Mouse (Mus musculus) heart, embryonic 14.5 days (tissue): ENCODE data around the gene Klhl36. TPM values are rescaled to one million over a fixed set of nuclear protein-coding genes. Genes with fewer than 3 reads are reported as not detected.
A peak's percentile ranks its signal among the peaks of the same experiment; 100 is the strongest.

Experiments used
- ATAC-seq: fragments of 200-750 bp; cut with Nextera tagmentation; 2 replicates; pipeline ENCODE4 v1.8.0; 2017; ENCODE audit warnings: low read depth, moderate TSS enrichment; ENCODE audit not compliant: insufficient number of reproducible peaks, insufficient read depth, low FRiP score
- H3K27ac ChIP-seq, 2 experiments: fragments of 200-500 bp in 1 of 2; fragments of 300-500 bp in 1 of 2; sonication (generic) in 1 of 2; replicated peaks in 1 of 2; 2 replicates each; pipeline ENCODE4 v1.5.1; 2012 to 2014; ENCODE audit warnings: low read depth in 2 of 2, low read length in 2 of 2, control low read depth in 1 of 2, mild to moderate bottlenecking in 1 of 2, mixed read lengths in 1 of 2; ENCODE audit not compliant: control insufficient read depth in 1 of 2, insufficient read depth in 1 of 2
- H3K27me3 ChIP-seq: fragments of 300-500 bp; sonication (generic); 2 replicates; pipeline ENCODE4 v1.6.1; 2014; ENCODE audit warnings: mild to moderate bottlenecking, low read length, control low read depth; ENCODE audit not compliant: control insufficient read depth, insufficient read depth
- H3K36me3 ChIP-seq: fragments of 300-500 bp; sonication (generic); 2 replicates; pipeline ENCODE4 v1.6.1; 2014; ENCODE audit warnings: mild to moderate bottlenecking, control low read depth, low read length, mixed read lengths; ENCODE audit not compliant: control insufficient read depth, insufficient read depth
- H3K4me1 ChIP-seq, 2 experiments: fragments of 200-500 bp in 1 of 2; fragments of 300-500 bp in 1 of 2; sonication (generic) in 1 of 2; 2 replicates each; pipeline ENCODE4 v1.6.1; 2012 to 2014; ENCODE audit warnings: low read length in 2 of 2, control low read depth in 1 of 2, mixed read lengths in 1 of 2; ENCODE audit not compliant: control insufficient read depth in 2 of 2, insufficient read depth in 2 of 2
- H3K4me2 ChIP-seq: fragments of 300-500 bp; sonication (generic); 2 replicates; pipeline ENCODE4 v1.6.1; 2014; ENCODE audit warnings: mild to moderate bottlenecking, low read length
- H3K4me3 ChIP-seq, 2 experiments: fragments of 200-500 bp in 1 of 2; fragments of 300-500 bp in 1 of 2; sonication (generic) in 1 of 2; 2 replicates each; pipeline ENCODE4 v1.5.1; 2012 to 2014; ENCODE audit warnings: low read length in 2 of 2, mild to moderate bottlenecking in 2 of 2, control low read depth in 1 of 2, low read depth in 1 of 2, moderate library complexity in 1 of 2; ENCODE audit not compliant: control insufficient read depth in 1 of 2, insufficient read depth in 1 of 2
- H3K9ac ChIP-seq: fragments of 300-500 bp; sonication (generic); 2 replicates; pipeline ENCODE4 v1.6.1; 2014; ENCODE audit warnings: mild to moderate bottlenecking, low read length
- H3K9me3 ChIP-seq: fragments of 300-500 bp; sonication (generic); 2 replicates; pipeline ENCODE4 v1.6.1; 2016; ENCODE audit warnings: low read length, control low read depth; ENCODE audit not compliant: control insufficient read depth
- WGBS: fragments of 180-500 bp; shearing (Covaris S2); extraction: QIAGEN DNeasy Blood & Tissue Kit; methylation state at CpG from one replicate; pipeline ENCODE4 v1.1.7; 2014; 5-methylcytosine and 5-hydroxymethylcytosine counted together
- polyA plus RNA-seq: library from polyadenylated mRNA; unstranded; fragments of >200 nt; fragmentation: Nextera tagmentation; extraction: Ambion mirVana; gene quantifications from 2 replicates; pipeline ENCODE4 v1.2.1, GENCODE M21; 2014

Gene Klhl36
- polyA plus RNA-seq, 1 experiment from 2014 or later, result 10.6 TPM

DNA sequence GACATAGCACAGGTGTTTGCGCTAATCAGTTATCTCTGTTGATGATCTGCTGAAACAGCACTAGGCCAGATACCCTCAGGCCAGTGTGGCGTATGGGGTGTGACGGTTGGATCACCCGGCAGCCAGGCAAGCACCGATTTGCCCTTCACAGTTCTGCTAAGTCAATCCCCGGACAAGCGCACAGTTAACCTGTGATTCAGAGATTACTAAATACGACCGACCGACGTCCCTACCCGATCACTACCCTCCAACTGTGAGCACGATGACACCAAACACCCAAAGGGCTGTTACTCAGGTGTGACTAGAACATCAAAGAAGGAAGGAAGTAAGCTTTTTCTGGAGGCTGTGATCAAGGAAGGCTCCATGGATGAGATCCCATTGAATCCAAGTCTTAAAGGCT, 32.6 kb upstream of the Klhl36 start:
- H3K9me3 ChIP-seq, result no peaks in the 10 kb centered on the region
- H3K27me3 ChIP-seq, result no peaks in the 10 kb centered on the region
- H3K4me1 ChIP-seq, result peaks cover 41 to 62% of the 10 kb centered on the region in 2 experiments
- 92% methylated on average over 13 of the region's 13 CpGs for WGBS
- no peaks in the 10 kb centered on the region for H3K36me3 ChIP-seq
- no peak overlapping the region for H3K27ac ChIP-seq
- H3K4me3 ChIP-seq, result no peak overlapping the region
- no peak overlapping the region for H3K4me2 ChIP-seq
- no peak for ATAC-seq
- H3K9ac ChIP-seq, result no peak overlapping the region

DNA sequence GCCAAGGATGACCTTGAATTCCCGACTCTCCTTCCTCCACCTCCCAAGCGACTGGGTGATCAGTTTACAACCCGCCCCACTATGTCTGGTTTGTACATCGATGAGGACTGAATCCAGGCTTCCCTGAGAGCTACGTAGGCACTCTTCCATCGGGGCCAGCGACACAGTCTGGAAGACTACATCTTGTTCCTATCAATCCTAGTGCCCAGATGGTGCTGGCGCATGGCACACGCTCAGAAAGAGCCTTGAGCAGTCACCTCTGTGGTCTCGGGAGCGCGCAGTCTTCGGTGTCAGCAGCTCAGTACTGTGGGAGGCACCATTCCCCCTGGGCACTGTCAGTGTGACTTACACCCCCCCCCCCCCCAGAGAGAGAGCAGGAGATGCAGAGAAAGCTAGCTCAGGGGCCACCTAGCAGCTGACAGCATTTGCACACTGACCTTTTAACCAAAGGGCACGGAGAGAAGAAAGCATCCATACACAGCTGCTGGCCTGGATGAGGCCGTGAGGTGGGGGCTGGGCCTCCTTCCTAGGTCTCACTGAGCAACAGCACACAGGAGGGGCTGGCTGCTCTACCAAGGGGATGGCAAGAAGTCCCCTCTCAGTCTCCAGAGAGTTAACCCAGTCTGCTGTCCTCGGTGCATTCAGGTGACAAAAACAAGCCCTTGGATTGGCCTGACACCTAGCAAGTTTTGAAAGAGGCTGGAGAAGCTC, 32.0 kb upstream of the Klhl36 start:
- no peaks in the 10 kb centered on the region for H3K36me3 ChIP-seq
- WGBS, result 76% methylated on average over 16 of the region's 16 CpGs
- H3K27ac ChIP-seq, result no peak overlapping the region
- no peak for ATAC-seq
- no peaks in the 10 kb centered on the region for H3K9me3 ChIP-seq
- peaks cover 41 to 61% of the 10 kb centered on the region in 2 experiments for H3K4me1 ChIP-seq
- no peak overlapping the region for H3K9ac ChIP-seq
- no peaks in the 10 kb centered on the region for H3K27me3 ChIP-seq
- H3K4me3 ChIP-seq, result no peak overlapping the region
- no peak overlapping the region for H3K4me2 ChIP-seq

DNA sequence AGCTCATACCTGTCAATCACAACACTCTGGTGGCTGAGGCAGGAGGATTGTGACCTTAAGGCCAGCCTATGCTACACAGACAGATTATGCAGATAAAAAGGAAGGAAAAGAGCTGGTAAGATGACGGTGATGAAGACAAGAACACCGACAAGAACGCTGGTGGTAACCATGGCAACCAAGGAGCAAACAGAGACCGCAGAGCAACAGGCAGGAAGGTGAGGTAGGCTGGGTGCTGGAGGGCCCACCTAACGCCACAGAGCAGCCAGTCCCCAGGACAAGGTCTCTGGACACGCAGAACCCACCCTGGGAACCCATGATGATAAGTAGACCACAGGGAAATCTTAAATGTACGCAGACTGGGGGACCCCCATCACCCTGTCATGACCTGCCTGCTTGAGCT, 31.5 kb upstream of the Klhl36 start:
- Histone ChIP-seq H3K27ac (no peak overlapping the region), H3K27me3 (no peaks in the 10 kb centered on the region), H3K4me3 (no peak overlapping the region), H3K9me3 (no peaks in the 10 kb centered on the region), H3K4me2 (no peak overlapping the region), H3K4me1 (peaks cover 41 to 59% of the 10 kb centered on the region in 2 experiments), H3K36me3 (no peaks in the 10 kb centered on the region), H3K9ac (no peak overlapping the region)
- no peak for ATAC-seq
- WGBS, result 73% methylated on average over 7 of the region's 7 CpGs

DNA sequence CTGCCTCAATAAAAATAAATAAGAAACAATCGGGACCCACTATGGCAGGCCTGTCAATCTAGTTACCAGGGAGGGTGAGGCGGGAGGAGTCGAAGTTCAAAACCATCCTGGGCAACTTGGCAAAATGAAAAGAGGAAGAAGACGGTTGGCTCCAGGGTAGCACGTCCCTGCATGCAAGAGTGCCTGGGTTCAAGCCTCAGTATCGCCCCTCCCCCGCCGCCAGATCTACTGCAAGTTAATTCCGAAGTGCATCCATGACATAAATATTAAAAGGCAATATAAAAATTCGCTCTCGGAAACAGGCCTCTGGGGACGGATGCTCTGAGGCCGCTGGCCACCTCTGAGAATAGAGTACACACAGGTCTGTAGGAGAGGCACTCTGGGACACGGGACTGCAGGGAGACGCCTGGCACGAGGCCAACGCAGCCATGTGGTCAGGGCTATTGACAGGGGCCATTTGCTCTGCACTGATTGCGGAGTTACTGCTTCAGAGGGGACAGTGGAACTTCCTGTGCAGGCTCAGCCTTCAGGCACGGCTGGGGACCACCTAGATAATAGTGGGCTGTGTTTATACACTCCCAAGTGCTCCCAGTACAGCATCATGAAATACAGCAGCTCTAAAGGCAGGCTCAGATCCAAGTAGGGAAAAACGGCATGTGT, 30.6 kb upstream of the Klhl36 start:
- Histone ChIP-seq H3K4me1 (peaks cover 35 to 55% of the 10 kb centered on the region in 2 experiments), H3K9ac (peak overlapping the region; percentile 35; the same call in 1 of the 2 replicates), H3K27ac (peak overlapping the region; percentile 14 to 24; a peak in 3 of 4 replicates), H3K4me2 (peak overlapping the region; percentile 58), H3K27me3 (no peaks in the 10 kb centered on the region), H3K36me3 (no peaks in the 10 kb centered on the region), H3K4me3 (0 out of 4 replicates have a peak overlapping the region, but pooled peaks have one; percentile 12), H3K9me3 (no peaks in the 10 kb centered on the region)
- ATAC-seq, result peak; percentile 60
- WGBS, result 30% methylated on average over 20 of the region's 20 CpGs

DNA sequence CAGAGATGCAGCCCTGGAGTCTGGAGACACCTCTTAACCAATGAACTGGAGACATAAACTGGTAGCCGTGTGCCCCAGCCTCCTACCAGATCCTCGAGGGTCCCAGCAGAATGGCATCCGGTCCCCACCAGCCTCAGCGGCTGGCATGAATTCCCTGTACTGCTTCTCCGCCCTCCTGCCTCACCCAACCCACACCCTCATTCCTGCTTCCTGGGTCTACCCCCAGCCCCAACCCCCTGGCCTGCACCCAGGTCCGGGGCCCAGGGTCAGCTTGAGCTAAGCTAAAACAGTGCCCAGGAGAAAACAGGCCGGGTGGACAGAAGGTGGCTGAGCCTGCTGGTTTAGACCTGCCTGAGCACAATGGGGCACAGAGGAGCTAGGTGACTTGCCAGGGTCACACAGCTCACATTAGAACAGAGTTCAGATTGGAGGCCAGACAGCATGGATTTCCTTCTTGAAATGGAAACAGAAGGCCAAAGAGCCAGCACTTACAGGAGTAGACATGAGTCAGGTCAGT, 29.9 kb upstream of the Klhl36 start:
- WGBS, result 51% methylated on average over 7 of the region's 7 CpGs
- no peak overlapping the region for H3K4me3 ChIP-seq

DNA sequence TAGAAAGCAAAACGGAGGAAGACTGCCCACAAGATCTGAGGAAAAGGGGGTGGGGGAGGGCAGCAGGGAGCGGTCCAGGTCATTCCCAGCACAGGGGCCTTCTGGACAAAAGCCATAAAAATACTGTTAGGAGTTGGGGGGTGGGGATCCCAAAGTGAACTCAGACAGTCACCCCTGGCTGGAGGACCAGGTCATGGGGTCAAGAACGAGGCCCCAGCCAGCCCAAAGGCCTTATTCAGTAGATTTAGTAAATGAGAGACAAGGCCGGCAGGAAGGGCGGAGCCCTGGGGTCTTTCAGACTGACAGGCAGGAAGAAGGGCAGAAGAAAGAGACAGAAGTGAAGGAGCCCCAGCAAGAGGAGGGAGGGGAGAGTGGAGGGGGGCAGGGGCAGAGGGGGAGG, 29.1 kb upstream of the Klhl36 start:
- Histone ChIP-seq H3K4me2 (no peak overlapping the region), H3K4me3 (no peak overlapping the region), H3K27ac (peak overlapping the region; percentile 25 to 30; a peak in 2 of 4 replicates), H3K4me1 (peaks cover 24 to 41% of the 10 kb centered on the region in 2 experiments), H3K9ac (no peak overlapping the region), H3K9me3 (no peaks in the 10 kb centered on the region), H3K36me3 (no peaks in the 10 kb centered on the region; the same call in 1 of the 2 replicates), H3K27me3 (no peaks in the 10 kb centered on the region)
- WGBS, result 54% methylated on average over 5 of the region's 5 CpGs
- no peak for ATAC-seq

More for the DNA sequence above, 29.9 kb upstream of the Klhl36 start:
- Histone ChIP-seq H3K9ac (peak overlapping the region; percentile 35; the same call in 1 of the 2 replicates), H3K36me3 (no peaks in the 10 kb centered on the region; the same call in 1 of the 2 replicates), H3K9me3 (no peaks in the 10 kb centered on the region), H3K27me3 (no peaks in the 10 kb centered on the region), H3K4me2 (peak overlapping the region; percentile 58), H3K4me1 (peaks cover 28 to 48% of the 10 kb centered on the region in 2 experiments), H3K27ac (peak overlapping the region; percentile 14 to 24; a peak in 3 of 4 replicates)
- ATAC-seq, result no peak

DNA sequence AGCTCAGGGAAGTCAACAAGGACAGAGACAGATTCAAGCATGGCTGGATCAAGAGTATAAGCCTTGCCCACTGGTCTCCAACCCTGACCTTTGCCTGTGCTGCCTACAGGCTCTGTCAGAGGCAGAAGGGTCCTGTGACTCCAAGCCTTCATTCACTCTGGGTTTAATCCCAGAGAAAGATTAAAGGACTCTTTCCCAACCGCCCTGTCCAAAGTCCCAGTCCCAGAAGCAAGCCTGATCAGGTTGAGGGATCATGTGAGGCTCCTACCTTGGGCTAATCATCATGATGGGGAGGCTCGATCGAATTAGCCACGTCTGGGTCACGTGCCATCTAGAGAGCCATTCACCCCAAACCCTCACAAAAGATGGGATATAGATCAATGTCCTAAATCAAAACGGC, 27.4 kb upstream of the Klhl36 start:
- no peaks in the 10 kb centered on the region for H3K27me3 ChIP-seq
- WGBS, result 83% methylated on average over 6 of the region's 6 CpGs
- H3K4me2 ChIP-seq, result no peak overlapping the region
- H3K27ac ChIP-seq, result no peak overlapping the region
- H3K4me1 ChIP-seq, result peaks cover 22 to 44% of the 10 kb centered on the region in 2 experiments
- no peak overlapping the region for H3K9ac ChIP-seq
- no peak for ATAC-seq
- H3K9me3 ChIP-seq, result no peaks in the 10 kb centered on the region
- H3K4me3 ChIP-seq, result no peak overlapping the region
- H3K36me3 ChIP-seq, result no peaks in the 10 kb centered on the region; the same call in 1 of the 2 replicates
